In genomic region chr12:72104525-72105281, GRCm38 (mm10) we compare ENCODE assay signal across 9 mouse cellular contexts. TPM values are rescaled to one million over a fixed set of nuclear protein-coding genes. Genes with fewer than 3 reads are reported as not detected.
DNase-seq lines count a peak whose midpoint lies in the region; ATAC-seq lines count a peak whose summit lies in the region.
"Had no signal": no experiment of that assay in that cellular context is flagged by ENCODE, and none has a peak within 500 bp of the region (broad histone marks: within the 10 kb centered on the region; RNA-seq: fewer than 3 reads in every experiment).

No protein-coding gene starts in this region.

- 0 out of 2 replicates have a peak overlapping the region, but pooled peaks have one; percentile 10 for H3K4me3 ChIP-seq in forebrain, embryonic 10.5 days
- 0 out of 2 replicates have a peak overlapping the region, but pooled peaks have one; percentile 6 for H3K4me3 ChIP-seq in heart, embryonic 12.5 days
- no peak overlapping the region for H3K4me3 ChIP-seq in limb, embryonic 11.5 days (ENCODE audit: low read depth, low read length)
- no peak overlapping the region for H3K4me3 ChIP-seq in midbrain, embryonic 14.5 days (replicated peaks; ENCODE audit: low read depth, low read length)
- H3K4me3 ChIP-seq: embryonic facial prominence, embryonic 12.5 days had no signal

- H3K9ac ChIP-seq in heart, embryonic 12.5 days = no peak overlapping the region
- no peak overlapping the region for H3K9ac ChIP-seq in limb, embryonic 11.5 days (ENCODE audit: low read length)
- H3K9ac ChIP-seq in midbrain, embryonic 14.5 days (replicated peaks; ENCODE audit: low read length) = no peak overlapping the region
- H3K9ac ChIP-seq: embryonic facial prominence, embryonic 12.5 days had no signal

- 34% methylated on average over 14 of the region's 14 CpGs for WGBS in forebrain, embryonic 10.5 days
- 14% methylated on average over 14 of the region's 14 CpGs for WGBS in heart, embryonic 12.5 days
- WGBS in limb, embryonic 11.5 days = 29% methylated on average over 14 of the region's 14 CpGs
- WGBS in midbrain, embryonic 14.5 days = 31% methylated on average over 14 of the region's 14 CpGs

- H3K27me3 ChIP-seq in forebrain, embryonic 10.5 days (ENCODE audit: poor library complexity, severe bottlenecking) = peaks cover 6% of the 10 kb centered on the region; the same call in 1 of the 2 replicates
- 0 out of 2 replicates have a peak, but pooled peaks cover 8% of the 10 kb centered on the region for H3K27me3 ChIP-seq in heart, embryonic 12.5 days (replicated peaks)
- no peaks in the 10 kb centered on the region for H3K27me3 ChIP-seq in limb, embryonic 11.5 days (ENCODE audit: control insufficient read depth, insufficient read depth, low read length)
- no peaks in the 10 kb centered on the region for H3K27me3 ChIP-seq in midbrain, embryonic 14.5 days (ENCODE audit: control insufficient read depth, insufficient read depth, low read length)
- H3K27me3 ChIP-seq in splenic B cell, adult 2 months (ENCODE audit: control insufficient read depth, insufficient read depth, low read length, poor library complexity, severe bottlenecking) = no peaks in the 10 kb centered on the region; the same call in 1 of the 2 replicates
- H3K27me3 ChIP-seq: embryonic facial prominence, embryonic 12.5 days had no signal

- no peak overlapping the region for H3K27ac ChIP-seq in forebrain, embryonic 10.5 days
- H3K27ac ChIP-seq in heart, embryonic 12.5 days (ENCODE audit: poor library complexity, severe bottlenecking) = no peak overlapping the region
- H3K27ac ChIP-seq in limb, embryonic 11.5 days (replicated peaks; ENCODE audit: low read depth, low read length) = no peak overlapping the region
- no peak overlapping the region for H3K27ac ChIP-seq in midbrain, embryonic 14.5 days (replicated peaks; ENCODE audit: low read depth, low read length)
- H3K27ac ChIP-seq: embryonic facial prominence, embryonic 12.5 days had no signal

- H3K36me3 ChIP-seq in forebrain, embryonic 10.5 days (replicated peaks) = peaks cover 16% of the 10 kb centered on the region
- H3K36me3 ChIP-seq in heart, embryonic 12.5 days = peaks cover 15% of the 10 kb centered on the region
- H3K36me3 ChIP-seq in limb, embryonic 11.5 days (ENCODE audit: control insufficient read depth, insufficient read depth, low read length) = no peaks in the 10 kb centered on the region
- peaks cover 18% of the 10 kb centered on the region for H3K36me3 ChIP-seq in midbrain, embryonic 14.5 days (ENCODE audit: control insufficient read depth, insufficient read depth, low read length)
- H3K36me3 ChIP-seq in splenic B cell, adult 2 months (ENCODE audit: control insufficient read depth, insufficient read depth, low read length, poor library complexity, severe bottlenecking) = no peaks in the 10 kb centered on the region

- peak; percentile 51; the same call in 1 of the 2 replicates for ATAC-seq in heart, embryonic 12.5 days (ENCODE audit: insufficient number of reproducible peaks, low FRiP score)
- ATAC-seq in limb, embryonic 11.5 days (ENCODE audit: insufficient number of reproducible peaks, low FRiP score, low TSS enrichment, low read depth) = no peak
- ATAC-seq in midbrain, embryonic 14.5 days (ENCODE audit: low FRiP score, low TSS enrichment) = peak; percentile 55; the same call in 1 of the 2 replicates

- peak overlapping the region; percentile 52 for H3K4me2 ChIP-seq in heart, embryonic 12.5 days
- H3K4me2 ChIP-seq in limb, embryonic 11.5 days (ENCODE audit: low read depth, severe bottlenecking) = no peak overlapping the region
- H3K4me2 ChIP-seq in midbrain, embryonic 14.5 days (ENCODE audit: low read length) = 0 out of 2 replicates have a peak overlapping the region, but pooled peaks have one; percentile 21
- H3K4me2 ChIP-seq: embryonic facial prominence, embryonic 12.5 days had no signal

- peak; percentile 6 to 37 for DNase-seq in CD8-positive naive resting alpha-beta T cell, adult 2 months (ENCODE audit: low read depth in 2 of 2, low spot score in 2 of 2)
- DNase-seq in brain, adult 2 months (ENCODE audit: low read depth, low spot score) = peak; percentile 92
- DNase-seq in forebrain, embryonic 10.5 days (ENCODE audit: extremely low spot score, low spot score) = peak; percentile 39
- peak; percentile 78 for DNase-seq in kidney, adult 9 months
- peak; percentile 67 for DNase-seq in limb, embryonic 11.5 days (ENCODE audit: low spot score)
- DNase-seq in midbrain, embryonic 14.5 days = peak; percentile 93
- peak; percentile 73 for DNase-seq in splenic B cell, adult 2 months (ENCODE audit: low read depth, low spot score)

- peaks cover 4% of the 10 kb centered on the region; the same call in 1 of the 2 replicates for H3K4me1 ChIP-seq in forebrain, embryonic 10.5 days
- peaks cover 3% of the 10 kb centered on the region for H3K4me1 ChIP-seq in heart, embryonic 12.5 days (replicated peaks)
- no peaks in the 10 kb centered on the region for H3K4me1 ChIP-seq in limb, embryonic 11.5 days (ENCODE audit: control insufficient read depth, insufficient read depth, low read length)
- no peaks in the 10 kb centered on the region for H3K4me1 ChIP-seq in midbrain, embryonic 14.5 days (ENCODE audit: control insufficient read depth, insufficient read depth, low read length)
- H3K4me1 ChIP-seq: embryonic facial prominence, embryonic 12.5 days had no signal

- H3K9me3 ChIP-seq in forebrain, embryonic 10.5 days = no peaks in the 10 kb centered on the region
- no peaks in the 10 kb centered on the region for H3K9me3 ChIP-seq in heart, embryonic 12.5 days (replicated peaks)
- no peaks in the 10 kb centered on the region for H3K9me3 ChIP-seq in limb, embryonic 11.5 days (ENCODE audit: control insufficient read depth, low read length)
- H3K9me3 ChIP-seq in midbrain, embryonic 14.5 days (ENCODE audit: control insufficient read depth, low read length) = no peaks in the 10 kb centered on the region
- H3K9me3 ChIP-seq: embryonic facial prominence, embryonic 12.5 days had no signal

RNA-seq across cellular contexts. Expression of gene Jkamp, which starts 19.3 kb away (rescaled TPM):
- 71.9 and 73.2 TPM in 2 replicates for polyA plus RNA-seq in forebrain, embryonic 10.5 days (2016; fragmentation: Nextera tagmentation; extraction: Ambion mirVana)
- 63.0 and 68.5 TPM in 2 replicates for polyA plus RNA-seq in heart, embryonic 12.5 days (2016; fragmentation: Nextera tagmentation; extraction: Ambion mirVana)
- 50.1 and 53.7 TPM in 2 replicates for polyA plus RNA-seq in limb, embryonic 11.5 days (2014; fragmentation: Nextera tagmentation; extraction: Ambion mirVana)
- polyA plus RNA-seq in midbrain, embryonic 14.5 days (2014; fragmentation: Nextera tagmentation; extraction: Ambion mirVana) = 89.9 and 115 TPM in 2 replicates

RNA-seq across cellular contexts. Expression of gene L3hypdh, which starts 19.5 kb away (rescaled TPM):
- polyA plus RNA-seq in forebrain, embryonic 10.5 days (2016; fragmentation: Nextera tagmentation; extraction: Ambion mirVana) = 7.0 and 7.2 TPM in 2 replicates
- 19.0 and 19.5 TPM in 2 replicates for polyA plus RNA-seq in heart, embryonic 12.5 days (2016; fragmentation: Nextera tagmentation; extraction: Ambion mirVana)
- 10.4 and 12.4 TPM in 2 replicates for polyA plus RNA-seq in limb, embryonic 11.5 days (2014; fragmentation: Nextera tagmentation; extraction: Ambion mirVana)
- 11.7 and 12.8 TPM in 2 replicates for polyA plus RNA-seq in midbrain, embryonic 14.5 days (2014; fragmentation: Nextera tagmentation; extraction: Ambion mirVana)

RNA-seq across cellular contexts. Expression of gene Gpr135, which starts 33.8 kb away (rescaled TPM):
- 0.32 and 0.57 TPM in 2 replicates for polyA plus RNA-seq in forebrain, embryonic 10.5 days (2016; fragmentation: Nextera tagmentation; extraction: Ambion mirVana)
- polyA plus RNA-seq in heart, embryonic 12.5 days (2016; fragmentation: Nextera tagmentation; extraction: Ambion mirVana) = 0.55 and 0.56 TPM in 2 replicates
- 0.47 TPM in 2 replicates for polyA plus RNA-seq in limb, embryonic 11.5 days (2014; fragmentation: Nextera tagmentation; extraction: Ambion mirVana)
- 4.6 and 7.4 TPM in 2 replicates for polyA plus RNA-seq in midbrain, embryonic 14.5 days (2014; fragmentation: Nextera tagmentation; extraction: Ambion mirVana)

Comparison
In these comparisons a context has a peak if more than half of its experiments do, and no peak if none do; other contexts are left out.
1. DNase-seq: peak in every context shown above with its lines; median percentile 93 in midbrain, embryonic 14.5 days; 92 in brain, adult 2 months; 78 in kidney, adult 9 months; 73 in splenic B cell, adult 2 months; 67 in limb, embryonic 11.5 days; 39 in forebrain, embryonic 10.5 days; 22 in CD8-positive naive resting alpha-beta T cell, adult 2 months.
2. H3K4me3 ChIP-seq: peak in forebrain, embryonic 10.5 days (single experiment) and heart, embryonic 12.5 days (single experiment); none in limb, embryonic 11.5 days (single experiment) and midbrain, embryonic 14.5 days (single experiment).